Mouse (Mus musculus) MEL (cell line): ENCODE results near the gene Aoah.

ENCODE experiments used
- CHD2 ChIP-seq: IDR thresholded peaks from 2 replicates; pipeline ENCODE4 v1.6.1; 2011; ENCODE audit warnings: low read length, improper control_type of control experiment
- CTCF ChIP-seq, 3 experiments: IDR thresholded peaks in 2 of 3; conservative IDR thresholded peaks in 1 of 3; 2 replicates each; pipeline ENCODE4 v1.5.1; 2011 to 2012; ENCODE audit warnings: low read length in 3 of 3, low read depth in 2 of 3, mild to moderate bottlenecking in 2 of 3, improper control_type of control experiment in 1 of 3, inconsistent platforms in 1 of 3, mixed read lengths in 1 of 3, moderate library complexity in 1 of 3; ENCODE audit not compliant: control insufficient read depth in 1 of 3, insufficient read depth in 1 of 3, poor library complexity in 1 of 3, severe bottlenecking in 1 of 3
- ETS1 ChIP-seq: IDR thresholded peaks from 2 replicates; pipeline ENCODE4 v1.6.1; 2012; ENCODE audit warnings: low read depth, mild to moderate bottlenecking, inconsistent platforms, low read length, improper control_type of control experiment, moderate library complexity
- MAX ChIP-seq: IDR thresholded peaks from 2 replicates; pipeline ENCODE4 v1.6.1; 2011; ENCODE audit warnings: low read length, improper control_type of control experiment
- POLR2A ChIP-seq, 2 experiments: IDR thresholded peaks; 2 replicates each; pipeline ENCODE4 v1.6.1; 2011 to 2012; ENCODE audit warnings: low read length in 2 of 2, mild to moderate bottlenecking in 2 of 2, control low read depth in 1 of 2, improper control_type of control experiment in 1 of 2, low read depth in 1 of 2, moderate library complexity in 1 of 2; ENCODE audit not compliant: control insufficient read depth in 1 of 2, insufficient read depth in 1 of 2, poor library complexity in 1 of 2
- POLR2AphosphoS2 ChIP-seq: IDR thresholded peaks from 2 replicates; pipeline ENCODE4 v1.6.1; 2011; ENCODE audit warnings: low read length, improper control_type of control experiment
- TAL1 ChIP-seq: IDR thresholded peaks from 2 replicates; pipeline ENCODE4 v1.6.1; 2012; ENCODE audit warnings: mild to moderate bottlenecking, inconsistent platforms, low read length, moderate library complexity, mixed read lengths
- UBTF ChIP-seq: IDR thresholded peaks from 2 replicates; pipeline ENCODE4 v1.6.1; 2012; ENCODE audit warnings: low read depth, mild to moderate bottlenecking, inconsistent platforms, low read length, improper control_type of control experiment, moderate library complexity, borderline replicate concordance; ENCODE audit not compliant: insufficient read depth
- ZC3H11A ChIP-seq: IDR thresholded peaks from 2 replicates; pipeline ENCODE4 v1.6.1; 2012; ENCODE audit warnings: low read depth, mild to moderate bottlenecking, inconsistent platforms, low read length, improper control_type of control experiment
- ZKSCAN1 ChIP-seq: IDR thresholded peaks from 2 replicates; pipeline ENCODE4 v1.6.1; 2012; ENCODE audit warnings: low read depth, mild to moderate bottlenecking, inconsistent platforms, low read length, improper control_type of control experiment, moderate library complexity

DNA sequence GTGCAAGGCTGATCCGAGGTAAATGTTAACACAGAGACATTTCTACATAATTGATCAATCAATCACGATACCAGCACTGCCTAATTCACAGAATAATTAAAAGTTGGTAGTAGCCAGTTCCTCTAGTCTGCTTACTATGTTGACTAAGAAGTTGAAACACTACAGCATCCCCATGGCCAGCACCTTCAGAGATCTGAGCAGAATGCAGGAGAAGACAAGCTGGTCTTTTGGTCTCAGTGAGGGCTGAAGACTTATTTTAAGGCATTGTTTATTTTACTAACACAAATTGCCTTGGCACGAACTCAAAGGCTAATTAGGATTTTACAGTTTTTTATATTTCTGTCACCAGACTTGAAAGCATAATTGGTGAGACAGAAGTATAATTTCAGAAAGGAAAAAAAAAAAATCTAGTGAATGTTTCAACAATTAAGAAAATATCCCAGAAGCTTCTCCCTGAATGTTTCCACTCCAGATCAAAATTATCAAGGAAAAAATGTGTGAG, 107.8 kb downstream of the Aoah start:
- no peak for TF ChIP-seq POLR2AphosphoS2
- TF ChIP-seq MAX: no peak
- no peak for TF ChIP-seq POLR2A (IDR thresholded peaks at IDR 0.05; ENCODE audit: control insufficient read depth in 1 of 2, insufficient read depth in 1 of 2, low read depth in 1 of 2, low read length in 2 of 2, poor library complexity in 1 of 2)
- TF ChIP-seq CHD2: no peak
- no peak for TF ChIP-seq ETS1
- TF ChIP-seq ZC3H11A: no peak
- no peak for TF ChIP-seq ZKSCAN1
- TF ChIP-seq TAL1: no peak
- no peak for TF ChIP-seq UBTF
- no peak for TF ChIP-seq CTCF (IDR thresholded peaks at IDR 0.05 in 2 of 3, conservative IDR thresholded peaks at IDR 0.05 in 1 of 3; ENCODE audit: control insufficient read depth in 1 of 3, insufficient read depth in 1 of 3, low read depth in 2 of 3, low read length in 3 of 3, poor library complexity in 1 of 3, severe bottlenecking in 1 of 3)
